Mouse (Mus musculus) bone marrow, adult 2 months (tissue): ENCODE data around the gene Oxnad1.

Source experiments
- CTCF ChIP-seq: fragments of 200-500 bp; IDR thresholded peaks from 2 replicates; pipeline ENCODE4 v1.5.1; 2011; ENCODE audit warnings: low read length, control low read depth; ENCODE audit not compliant: control insufficient read depth, insufficient read depth
- POLR2A ChIP-seq: fragments of 200-500 bp; IDR thresholded peaks from 2 replicates; pipeline ENCODE4 v1.6.1; 2011; ENCODE audit warnings: low read depth, mild to moderate bottlenecking, control low read depth, low read length, borderline replicate concordance; ENCODE audit not compliant: control insufficient read depth

GRCm38 (mm10) chr14:32054788-32055187 lies 30.4 kb upstream of the Oxnad1 start:
- TF ChIP-seq CTCF (no peak), POLR2A (no peak)
